Mouse (Mus musculus): ENCODE measurements around the gene Kntc1.
A peak's percentile ranks its signal among the peaks of the same experiment; 100 is the strongest.
"Not testable (repeated sequence)": the region's sequence is repeated elsewhere in the genome, so short reads cannot be mapped to it uniquely, and the experiment has no call there.

Kntc1 gene

GRCm38 (mm10) chr5:123749065-123750064 lies at the start of gene Kntc1, which contains the start of gene Rsrc2:
TSS of gene Kntc1 (plus strand) at chr5:123749716.
TSS of gene Rsrc2 (minus strand) at chr5:123749414.
- DNase-seq: peak; percentile 97

- peak; percentile 58 for DNase-seq
These were observed 48.9 kb upstream of the Kntc1 start for GRCm38 (mm10) chr5:123700625-123701024.

GRCm38 (mm10) chr5:123708598-123708997 lies 40.9 kb upstream of the Kntc1 start:
- no peak for DNase-seq

GRCm38 (mm10) chr5:123709571-123709970 lies 39.9 kb upstream of the Kntc1 start:
- no peak for DNase-seq

GRCm38 (mm10) chr5:123713782-123714181 lies 35.7 kb upstream of the Kntc1 start:
- no peak for DNase-seq

GRCm38 (mm10) chr5:123714622-123715021 lies 34.9 kb upstream of the Kntc1 start:
- no peak for DNase-seq

- DNase-seq: peak; percentile 92
These were observed 28.9 kb upstream of the Kntc1 start, which contains the start of gene Zcchc8 for GRCm38 (mm10) chr5:123720328-123721311. TSS of gene Zcchc8 (minus strand) at chr5:123721100.

GRCm38 (mm10) chr5:123723816-123724215 lies 25.7 kb upstream of the Kntc1 start:
- not testable (repeated sequence) for DNase-seq

- DNase-seq: no peak
These were observed 18.5 kb upstream of the Kntc1 start for GRCm38 (mm10) chr5:123730981-123731380.

GRCm38 (mm10) chr5:123744358-123744757 lies 5.2 kb upstream of the Kntc1 start:
- no peak for DNase-seq

GRCm38 (mm10) chr5:123746253-123746652 lies 3.3 kb upstream of the Kntc1 start:
- no peak for DNase-seq

GRCm38 (mm10) chr5:123747604-123748003 lies 1.9 kb upstream of the Kntc1 start:
- no peak for DNase-seq

GRCm38 (mm10) chr5:123748339-123749064 lies 1.0 kb upstream of the Kntc1 start:
- DNase-seq: no peak

GRCm38 (mm10) chr5:123765506-123765905 lies 16.0 kb downstream of the Kntc1 start:
- no peak for DNase-seq

GRCm38 (mm10) chr5:123766455-123766854 lies 16.9 kb downstream of the Kntc1 start:
- not testable (repeated sequence) for DNase-seq

- DNase-seq: no peak
These were observed 23.9 kb downstream of the Kntc1 start for GRCm38 (mm10) chr5:123773441-123773840.

GRCm38 (mm10) chr5:123780716-123781115 lies 31.2 kb downstream of the Kntc1 start:
- no peak for DNase-seq

- DNase-seq: no peak
These were observed 32.3 kb downstream of the Kntc1 start for GRCm38 (mm10) chr5:123781864-123782263.

GRCm38 (mm10) chr5:123788976-123789375 lies 39.5 kb downstream of the Kntc1 start:
- no peak for DNase-seq

GRCm38 (mm10) chr5:123793081-123793480 lies 43.6 kb downstream of the Kntc1 start:
- no peak for DNase-seq

- DNase-seq: no peak
These were observed 56.8 kb downstream of the Kntc1 start for GRCm38 (mm10) chr5:123806334-123806733.

- DNase-seq: no peak
These were observed 59.0 kb downstream of the Kntc1 start for GRCm38 (mm10) chr5:123808541-123808940.

All from right cerebral cortex, postnatal 14 days (tissue).